Mouse (Mus musculus) cortical plate, adult 2 months (tissue): Measurements from ENCODE around the gene Adcy1. TPM values are rescaled to one million over a fixed set of nuclear protein-coding genes. Genes with fewer than 3 reads are reported as not detected.

Source experiments
- H3K27ac ChIP-seq: fragments of 200-500 bp; 2 replicates; pipeline ENCODE4 v1.5.1; 2012; ENCODE audit warnings: low read length, control low read depth, inconsistent platforms; ENCODE audit not compliant: insufficient read depth
- H3K4me1 ChIP-seq: fragments of 200-500 bp; 2 replicates; pipeline ENCODE4 v1.6.1; 2011; ENCODE audit warnings: low read length; ENCODE audit not compliant: control insufficient read depth, insufficient read depth
- H3K4me3 ChIP-seq: fragments of 200-500 bp; 2 replicates; pipeline ENCODE4 v1.5.1; 2011; ENCODE audit warnings: mild to moderate bottlenecking, low read length, control low read depth; ENCODE audit not compliant: insufficient read depth
- CTCF ChIP-seq: fragments of 200-500 bp; IDR thresholded peaks from 2 replicates; pipeline ENCODE4 v1.5.1; 2011; ENCODE audit warnings: mild to moderate bottlenecking, control low read depth, low read length; ENCODE audit not compliant: insufficient read depth; ENCODE audit errors: extremely low read depth
- POLR2A ChIP-seq: fragments of 200-500 bp; IDR thresholded peaks from 2 replicates; pipeline ENCODE4 v1.6.1; 2011; ENCODE audit warnings: mild to moderate bottlenecking, low read length, control low read depth; ENCODE audit not compliant: insufficient read depth; ENCODE audit errors: extremely low read depth
- polyA plus RNA-seq: library from polyadenylated mRNA; depleted of rRNA; stranded (reverse); fragments of >200 nt; gene quantifications from 2 replicates; pipeline ENCODE4 v1.2.3, GENCODE M21; 2012

Adcy1 gene
- polyA plus RNA-seq, 1 experiment = 181 TPM

DNA sequence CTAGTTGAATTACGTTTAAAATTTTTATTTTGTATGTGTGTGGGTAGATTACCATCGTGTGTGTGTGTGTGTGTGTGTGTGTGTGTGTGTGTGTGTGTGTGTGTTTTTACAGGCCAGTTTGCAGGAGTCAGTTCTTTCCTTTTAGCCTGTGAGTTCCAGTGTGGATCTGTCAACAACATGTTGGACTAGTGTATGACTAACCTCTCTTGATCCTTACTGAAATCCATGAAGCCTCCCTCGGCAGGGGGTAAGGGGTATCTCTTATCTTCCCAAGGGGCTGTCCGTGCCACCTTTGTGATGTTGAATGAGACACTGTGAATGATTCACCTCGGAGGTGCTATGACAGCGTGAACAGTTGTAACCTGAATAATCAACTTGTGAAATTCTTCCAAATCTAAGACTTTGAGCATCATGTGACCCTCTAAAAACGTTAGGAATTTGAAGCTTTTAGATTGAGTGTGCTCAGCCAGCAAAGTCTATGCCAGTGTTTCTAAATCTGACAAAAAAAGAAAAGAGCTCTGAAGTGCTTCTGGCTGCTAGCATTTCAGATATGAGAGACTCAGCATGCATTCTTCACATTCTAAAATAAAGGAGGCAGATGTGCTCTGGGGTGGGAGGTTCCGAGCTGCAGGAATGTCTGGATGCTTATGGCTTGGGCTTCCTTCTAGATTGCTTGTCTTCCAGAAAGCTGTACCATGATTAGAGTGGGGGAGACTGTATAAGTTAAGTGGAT is 66.2 kb downstream of the Adcy1 start:
- Histone ChIP-seq H3K27ac (no peak overlapping the region), H3K4me1 (peaks cover 7% of the 10 kb centered on the region), H3K4me3 (no peak overlapping the region)
- TF ChIP-seq CTCF = no peak
- no peak for TF ChIP-seq POLR2A

DNA sequence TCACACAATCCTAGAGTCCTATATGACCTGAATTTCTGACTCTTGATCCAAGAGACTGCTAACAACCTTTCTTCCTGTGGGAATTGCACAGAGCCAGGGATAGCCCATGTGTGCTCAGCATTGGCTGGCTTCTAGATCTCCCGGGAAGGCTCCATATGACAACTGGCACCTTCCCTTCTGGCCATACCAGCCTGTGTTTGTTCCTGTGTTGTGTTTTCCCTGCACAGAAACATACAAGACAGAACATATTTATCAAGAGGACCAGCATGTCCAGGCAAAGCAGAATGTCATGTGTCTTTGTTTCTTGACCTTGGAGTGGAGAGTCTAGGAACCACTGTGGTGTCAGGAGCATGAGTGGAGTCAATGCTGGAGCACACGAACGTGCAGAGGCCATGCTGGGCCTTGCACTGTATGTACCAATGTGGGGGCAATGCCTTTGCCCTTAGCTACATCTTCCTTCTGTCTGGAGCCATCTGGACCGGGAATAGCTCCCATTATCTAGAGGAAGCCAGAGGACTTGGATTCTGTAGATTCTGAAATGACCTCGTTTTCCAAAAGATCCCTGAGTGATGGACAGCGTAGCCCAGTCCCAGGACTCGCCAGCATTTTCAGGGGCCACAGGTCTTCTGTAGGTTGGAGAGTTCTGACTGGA is 69.6 kb downstream of the Adcy1 start:
- Histone ChIP-seq H3K4me1 (peaks cover 7% of the 10 kb centered on the region), H3K27ac (no peak overlapping the region), H3K4me3 (no peak overlapping the region)
- TF ChIP-seq POLR2A = no peak
- no peak for TF ChIP-seq CTCF

GRCm38 (mm10) chr11:7133736-7134135 is 70.4 kb downstream of the Adcy1 start:
- no peak overlapping the region for H3K27ac ChIP-seq
- peaks cover 5% of the 10 kb centered on the region for H3K4me1 ChIP-seq

DNA sequence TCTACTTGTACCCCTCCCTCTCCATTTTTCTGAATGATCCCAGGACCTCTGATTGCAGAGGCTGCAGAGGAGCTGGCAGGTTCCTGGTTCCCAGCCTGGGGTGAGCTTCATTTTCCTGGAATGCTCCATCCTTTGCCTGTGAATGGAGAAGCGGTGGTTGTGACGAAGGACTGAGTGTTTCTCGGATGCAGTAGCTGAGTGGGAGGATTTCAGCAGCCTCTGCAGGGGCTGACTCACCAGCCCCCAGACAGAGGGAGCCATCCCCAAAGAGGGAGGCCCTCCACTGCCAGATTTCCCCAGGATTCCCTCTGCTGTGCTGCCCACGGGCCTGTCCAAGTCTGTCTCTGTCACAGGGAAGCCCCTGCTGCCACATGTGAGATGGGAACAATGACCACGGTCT is 71.0 kb downstream of the Adcy1 start:
- Histone ChIP-seq H3K4me3 (no peak overlapping the region), H3K4me1 (peaks cover 5% of the 10 kb centered on the region), H3K27ac (no peak overlapping the region)
- TF ChIP-seq CTCF = no peak

More at GRCm38 (mm10) chr11:7133736-7134135, 70.4 kb downstream of the Adcy1 start:
- no peak overlapping the region for H3K4me3 ChIP-seq
- TF ChIP-seq POLR2A (no peak), CTCF (no peak)

DNA sequence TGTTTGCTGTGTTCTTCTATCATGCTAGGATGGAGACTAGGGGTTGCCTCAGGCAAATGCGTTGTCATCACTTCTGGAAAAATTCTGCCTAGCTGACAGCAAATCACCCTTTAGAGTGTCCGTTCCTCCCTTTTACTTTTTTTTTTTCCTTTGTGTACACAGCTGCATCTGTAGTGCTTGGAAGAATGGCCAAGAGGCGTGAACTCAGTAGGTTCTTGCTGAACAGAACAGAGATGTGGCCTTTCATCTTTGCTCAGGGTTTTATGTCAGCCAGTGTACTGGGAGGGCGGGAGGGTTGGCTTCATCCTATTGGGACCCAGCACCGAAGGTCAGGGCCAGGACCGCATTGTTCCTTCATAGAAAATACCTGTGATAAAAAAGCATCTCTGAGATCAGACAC is 72.0 kb downstream of the Adcy1 start:
- no peak overlapping the region for H3K27ac ChIP-seq
- no peak overlapping the region for H3K4me3 ChIP-seq
- no peak for TF ChIP-seq POLR2A
- TF ChIP-seq CTCF = no peak
- peaks cover 3% of the 10 kb centered on the region; the same call in 1 of the 2 replicates for H3K4me1 ChIP-seq

GRCm38 (mm10) chr11:7135763-7136162 is 72.5 kb downstream of the Adcy1 start:
- peaks cover 3% of the 10 kb centered on the region; the same call in 1 of the 2 replicates for H3K4me1 ChIP-seq
- no peak overlapping the region for H3K4me3 ChIP-seq
- TF ChIP-seq POLR2A (no peak), CTCF (no peak)
- no peak overlapping the region for H3K27ac ChIP-seq

DNA sequence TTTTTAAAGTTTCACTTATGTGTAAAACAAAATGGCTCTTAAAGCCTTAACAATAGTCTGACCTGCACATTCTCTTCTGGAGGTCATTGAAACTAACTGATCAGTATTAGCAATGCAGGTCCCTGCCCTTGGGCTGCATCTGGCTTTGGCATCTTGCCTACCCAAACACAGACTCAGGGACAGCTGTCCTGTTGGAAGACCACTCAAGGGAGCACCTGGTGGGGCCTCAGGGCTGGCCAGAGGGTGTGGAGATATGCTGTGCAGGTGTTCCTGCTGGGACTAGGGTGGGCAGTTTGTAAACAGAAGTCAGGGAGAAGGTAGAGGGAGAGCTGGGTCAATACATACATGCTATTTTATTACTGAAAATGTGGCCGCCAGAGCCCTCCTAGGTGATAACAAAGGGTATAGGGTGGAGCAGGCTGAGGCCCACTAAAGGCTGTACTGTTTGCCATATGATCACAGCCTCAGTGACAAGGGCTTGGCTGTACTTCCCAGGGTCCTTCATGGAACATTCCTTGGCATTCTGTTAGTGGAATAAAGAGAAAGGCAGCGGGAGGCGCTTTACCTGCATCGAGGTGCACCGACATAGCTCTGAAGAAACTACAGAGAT is 73.1 kb downstream of the Adcy1 start:
- TF ChIP-seq POLR2A (no peak), CTCF (no peak)
- Histone ChIP-seq H3K4me1 (peaks cover 3% of the 10 kb centered on the region; the same call in 1 of the 2 replicates), H3K27ac (no peak overlapping the region), H3K4me3 (no peak overlapping the region)

GRCm38 (mm10) chr11:7138370-7138769 is 75.1 kb downstream of the Adcy1 start:
- TF ChIP-seq POLR2A = no peak
- TF ChIP-seq CTCF = no peak
- peaks cover 3% of the 10 kb centered on the region; the same call in 1 of the 2 replicates for H3K4me1 ChIP-seq

GRCm38 (mm10) chr11:7140449-7140848 is 77.2 kb downstream of the Adcy1 start:
- Histone ChIP-seq H3K4me3 (no peak overlapping the region), H3K4me1 (no peaks in the 10 kb centered on the region), H3K27ac (no peak overlapping the region)
- TF ChIP-seq CTCF = peak; percentile 56
- TF ChIP-seq POLR2A = no peak

More at GRCm38 (mm10) chr11:7138370-7138769, 75.1 kb downstream of the Adcy1 start:
- H3K27ac ChIP-seq = no peak overlapping the region
- no peak overlapping the region for H3K4me3 ChIP-seq
